Mouse (Mus musculus): ENCODE measurements around the gene Kif21a.

Kif21a gene

DNA sequence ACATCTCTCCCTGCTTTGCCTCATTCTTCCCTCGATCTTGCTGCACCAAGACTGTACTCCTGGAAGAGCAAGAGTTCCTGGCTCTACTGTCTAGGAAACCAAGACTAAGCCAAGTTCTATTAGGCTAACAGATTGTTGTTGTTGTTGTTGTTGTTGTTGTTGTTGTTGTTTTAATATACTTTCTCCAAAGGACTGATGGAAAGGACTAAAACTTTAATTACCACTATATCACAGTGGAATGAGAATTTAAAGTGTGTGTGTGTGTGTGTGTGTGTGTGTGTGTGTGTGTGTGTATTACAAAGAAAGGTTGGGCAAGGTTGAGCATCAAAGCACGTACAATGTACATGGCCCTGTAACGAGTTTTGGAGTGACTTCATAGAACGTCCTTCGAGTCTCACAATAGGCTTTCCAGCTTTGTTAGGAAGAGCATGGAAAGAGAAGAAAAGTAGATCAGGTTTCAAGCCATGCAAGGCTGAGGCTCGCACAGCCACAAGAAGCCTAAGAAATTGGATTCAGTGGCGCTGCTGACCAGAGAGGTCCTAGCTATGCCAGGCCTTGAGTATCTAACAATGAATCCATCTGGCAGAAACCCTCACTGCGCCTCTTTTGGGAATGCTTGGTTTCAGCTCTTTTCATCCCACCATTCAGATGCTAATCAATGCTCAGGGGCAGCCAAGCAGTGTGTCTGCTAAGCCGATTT is 31.4 kb downstream of the Kif21a start:
- DNase-seq (ENCODE audit: low spot score in 2 of 2), result peak; percentile 21 to 31

DNA sequence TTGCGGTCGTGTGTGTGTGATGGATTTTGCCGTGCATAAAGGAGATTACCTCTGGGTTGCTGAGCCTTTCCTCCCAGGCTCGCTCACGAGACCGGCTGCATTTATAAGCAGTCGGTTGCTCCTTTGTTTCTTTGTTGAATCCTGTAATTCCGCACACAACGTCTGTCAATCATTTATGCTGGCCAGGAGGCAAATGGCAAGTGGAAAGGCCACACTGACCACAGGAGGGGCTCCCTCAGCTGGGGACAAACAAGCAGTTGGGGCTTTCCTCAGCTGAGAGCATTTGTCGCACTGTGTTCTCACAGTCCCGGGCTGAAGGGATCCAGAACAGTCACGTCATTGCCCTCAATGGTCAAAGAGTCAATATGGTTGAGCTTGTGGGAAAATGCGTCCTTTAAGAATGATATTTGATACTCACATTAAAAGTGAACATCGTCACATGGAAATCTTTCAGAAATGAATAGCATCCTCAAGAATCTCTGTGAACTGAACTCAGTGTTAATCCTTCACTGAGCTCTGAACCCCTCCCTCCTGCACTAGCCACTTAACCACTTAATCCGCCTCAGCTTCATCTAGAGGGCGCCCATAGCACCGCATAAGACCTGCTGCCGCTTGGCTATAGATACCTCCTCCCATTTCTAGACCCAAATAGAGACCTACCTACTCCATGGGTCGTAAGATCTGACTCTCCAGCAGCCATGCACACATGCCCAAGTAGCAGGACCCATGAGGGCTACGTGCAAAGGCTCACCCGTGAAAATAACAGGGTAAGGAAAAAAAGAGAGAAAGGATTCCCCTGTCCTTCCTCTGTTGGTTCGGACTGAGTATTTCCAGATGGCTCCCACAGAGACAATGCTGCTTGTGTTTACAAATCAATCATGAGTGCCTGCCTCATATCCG is 32.2 kb downstream of the Kif21a start:
- DNase-seq (ENCODE audit: low spot score in 2 of 2), result no peak

DNA sequence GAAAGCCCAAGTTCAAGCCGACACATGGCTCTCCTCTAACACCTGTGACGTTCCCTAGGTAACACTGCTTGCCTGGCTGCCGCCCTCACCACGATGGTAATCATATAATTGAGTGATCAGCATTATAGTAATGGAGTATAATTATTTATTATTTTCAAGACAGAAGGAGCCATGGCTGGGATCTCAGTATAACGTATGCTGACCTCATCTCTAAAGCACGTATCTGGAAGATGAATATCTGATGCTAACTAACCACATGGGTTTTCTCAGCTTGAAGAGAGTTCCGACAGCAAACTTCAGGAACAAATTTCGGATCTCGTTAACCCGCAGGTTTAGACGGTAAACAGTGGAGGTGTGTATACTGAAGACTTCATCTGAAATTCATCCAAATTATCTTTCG is 33.4 kb downstream of the Kif21a start:
- no peak for DNase-seq (ENCODE audit: low spot score in 2 of 2)

DNA sequence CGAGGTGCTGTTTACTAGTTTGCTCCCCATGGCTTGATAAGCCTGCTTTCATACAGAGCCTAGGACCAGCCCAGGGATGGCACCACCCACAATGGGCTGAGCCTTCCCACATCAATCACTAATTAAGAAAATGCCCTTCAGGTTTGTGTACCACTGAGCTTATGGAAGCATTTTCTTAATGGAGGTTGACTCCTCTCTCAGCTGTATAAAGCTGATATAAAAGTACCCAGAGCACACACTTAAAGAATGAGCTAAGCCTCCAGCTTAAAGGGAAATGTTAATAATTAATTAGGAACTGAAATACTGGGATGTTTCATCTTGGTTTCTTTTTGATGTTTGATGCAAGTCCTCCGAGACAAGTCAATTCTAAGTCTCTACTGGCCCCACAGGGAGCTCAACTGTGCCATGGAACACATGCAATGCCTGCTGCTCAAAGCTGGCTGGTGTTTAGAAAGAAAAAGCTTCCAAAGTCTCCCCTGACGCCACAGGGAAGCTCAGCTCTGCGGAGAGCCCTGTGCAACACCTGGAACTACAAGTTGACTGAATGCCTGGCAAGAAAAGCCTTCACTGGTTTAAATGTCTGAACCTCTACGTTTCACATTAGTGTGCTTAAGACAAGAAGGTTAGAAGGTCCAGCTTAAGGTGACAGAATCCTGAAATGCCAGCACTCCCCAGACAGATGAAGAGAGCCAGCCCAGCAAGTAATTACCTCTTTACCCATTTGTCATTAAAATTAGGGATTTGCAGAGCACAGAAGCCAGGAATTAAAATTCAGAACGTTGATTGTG is 36.8 kb downstream of the Kif21a start:
- no peak for DNase-seq (ENCODE audit: low spot score in 2 of 2)

DNA sequence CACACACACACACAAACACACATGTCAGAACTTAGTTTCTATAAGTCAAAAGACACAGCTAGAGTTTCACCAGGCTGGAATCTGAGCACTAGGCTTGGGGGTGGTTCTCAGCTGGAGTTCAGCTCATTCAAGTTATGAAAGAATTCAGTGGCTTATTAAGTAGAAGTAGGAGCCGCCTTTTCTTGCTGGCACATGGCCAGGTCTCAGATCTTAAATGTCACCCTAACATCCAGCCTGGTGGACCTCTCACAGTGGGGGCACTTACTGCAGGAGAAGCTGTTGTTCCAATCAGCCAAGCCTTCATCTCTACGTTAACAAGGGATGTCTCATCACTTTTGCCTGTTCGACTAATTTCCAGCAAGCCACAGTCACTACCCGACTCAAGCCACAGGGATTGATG is 39.5 kb downstream of the Kif21a start:
- DNase-seq (ENCODE audit: low spot score in 2 of 2), result no peak

DNA sequence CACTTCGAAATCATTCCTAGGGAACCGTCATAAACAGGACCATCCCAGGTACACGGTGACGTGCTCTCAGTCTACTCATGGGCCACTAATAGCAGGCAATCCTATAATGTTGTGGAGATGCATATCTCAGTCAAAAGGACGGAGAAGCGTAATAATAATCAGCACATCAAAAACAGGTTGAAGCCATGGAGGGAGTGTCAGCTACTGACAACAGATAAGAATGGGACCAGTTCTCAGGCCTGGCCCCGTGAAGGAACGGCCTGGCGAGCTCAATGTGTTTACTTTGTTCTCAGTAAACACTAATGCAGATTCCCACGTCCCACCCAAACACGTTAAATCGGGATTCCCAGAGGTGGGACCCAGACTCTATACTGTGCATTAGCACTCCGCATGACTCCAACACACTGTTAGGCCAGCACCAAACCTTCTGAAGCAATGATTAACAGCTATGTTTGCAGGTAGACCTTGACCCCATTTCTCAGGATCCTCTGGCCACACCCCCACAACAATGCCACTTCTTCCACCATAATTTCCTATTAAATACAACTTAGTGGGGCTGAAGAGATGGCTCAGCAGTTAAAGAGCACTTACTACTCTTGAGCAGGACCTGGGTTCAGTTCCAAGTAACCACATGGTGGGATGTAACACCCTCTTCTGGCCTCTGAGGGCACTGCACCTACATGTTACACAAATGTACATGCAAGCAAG is 42.5 kb downstream of the Kif21a start:
- DNase-seq (ENCODE audit: low spot score in 2 of 2), result no peak

DNA sequence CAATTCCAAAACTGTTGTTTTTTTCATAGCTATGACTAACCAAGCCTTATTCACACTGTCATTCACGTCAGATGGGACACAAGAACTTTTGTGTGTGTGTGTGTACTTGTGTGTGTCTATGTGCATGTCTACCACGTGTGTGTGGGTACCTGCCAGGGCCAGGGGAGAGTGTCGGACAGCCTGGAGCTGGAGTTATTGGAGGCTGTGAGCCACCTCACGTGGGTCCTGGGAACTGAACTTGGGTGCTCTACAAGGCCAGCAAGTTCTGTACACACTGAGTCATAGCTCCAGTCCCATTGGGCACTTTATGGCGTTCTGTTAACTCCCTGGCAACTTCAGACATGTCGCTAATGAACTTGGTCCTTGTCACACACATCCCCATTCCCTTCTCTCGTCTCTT is 45.0 kb downstream of the Kif21a start:
- DNase-seq (ENCODE audit: low spot score in 2 of 2), result no peak

DNA sequence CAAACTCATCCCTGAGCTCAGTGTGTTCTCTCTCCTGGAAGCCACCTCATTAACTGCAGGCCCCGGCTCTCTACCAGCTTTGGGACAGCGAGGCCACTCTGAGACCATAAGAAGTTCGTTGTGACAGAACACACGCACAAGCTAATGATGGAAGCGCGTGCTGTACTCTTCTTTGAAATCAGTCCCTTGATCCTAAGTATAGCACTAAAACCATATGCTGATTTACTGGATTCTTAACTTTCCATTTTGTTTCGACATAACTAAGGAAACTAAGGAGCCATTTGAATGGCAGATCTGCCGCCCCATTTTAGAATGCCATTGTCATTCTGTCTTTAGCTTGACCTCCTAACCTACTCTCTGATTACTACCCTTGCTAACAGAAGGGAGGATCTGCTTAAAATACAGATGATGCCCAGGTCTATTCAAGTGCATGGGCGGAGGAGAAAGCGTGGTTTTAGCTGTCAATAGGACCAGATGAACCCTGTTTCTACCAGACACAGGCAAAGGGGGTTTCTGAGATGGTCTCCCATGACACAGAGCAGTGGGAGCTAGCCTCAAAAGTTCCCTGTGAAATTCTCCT is 48.6 kb downstream of the Kif21a start:
- no peak for DNase-seq (ENCODE audit: low spot score in 2 of 2)

DNA sequence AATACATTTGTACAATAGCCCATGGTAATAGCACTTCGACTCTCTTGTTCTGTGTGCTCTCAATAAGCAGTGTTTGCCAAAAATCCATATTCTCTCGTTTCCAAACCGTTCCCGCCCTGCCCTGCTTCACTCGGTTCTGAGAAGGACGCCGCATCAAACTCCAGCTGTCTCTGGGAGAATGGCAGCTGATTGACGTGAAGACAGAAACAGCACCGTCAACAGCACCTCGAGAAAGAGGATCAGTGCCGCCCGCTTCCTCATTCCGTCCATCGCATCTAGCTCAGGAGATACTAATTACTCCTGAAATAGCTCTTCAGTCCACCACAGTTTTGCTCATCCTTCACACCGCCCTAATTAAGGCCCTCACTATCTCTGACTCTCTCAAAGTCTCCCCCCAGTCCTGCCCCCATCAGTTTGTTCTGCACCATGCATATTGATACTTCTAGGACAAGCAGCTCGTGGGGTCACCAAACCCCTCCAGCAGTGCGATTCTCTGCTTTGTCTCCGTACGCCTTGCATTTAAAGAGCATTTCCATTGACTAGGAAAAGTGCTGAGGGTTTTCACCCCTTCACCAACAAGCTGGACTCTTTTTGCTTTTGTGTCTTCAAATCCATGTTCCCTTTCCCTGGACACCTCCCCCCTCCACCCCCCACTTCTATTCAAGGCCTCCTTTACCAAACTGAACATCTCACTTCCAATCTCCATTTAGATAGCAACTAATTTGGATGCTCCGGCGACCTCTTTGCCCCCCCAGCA is 49.3 kb downstream of the Kif21a start:
- no peak for DNase-seq (ENCODE audit: low spot score in 2 of 2)

DNA sequence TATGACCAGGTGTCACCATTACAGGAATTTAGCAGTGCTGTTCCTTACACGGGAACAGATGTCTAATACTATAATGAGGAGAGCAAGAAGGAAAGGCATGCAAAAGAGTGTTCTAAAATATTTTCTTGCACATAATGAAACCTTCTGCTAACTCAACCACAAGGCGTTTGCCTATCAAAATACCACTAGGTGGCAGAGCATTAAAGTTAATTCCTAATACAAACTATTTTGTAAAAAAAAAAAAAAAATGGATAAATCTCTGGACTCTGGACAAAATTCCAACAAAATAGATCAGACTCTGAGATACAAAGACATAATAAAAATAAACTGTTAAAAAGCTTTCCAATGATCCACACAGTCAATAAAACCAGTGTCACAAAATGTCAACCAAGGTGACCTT is 56.9 kb downstream of the Kif21a start:
- DNase-seq (ENCODE audit: low spot score in 2 of 2), result no peak

DNA sequence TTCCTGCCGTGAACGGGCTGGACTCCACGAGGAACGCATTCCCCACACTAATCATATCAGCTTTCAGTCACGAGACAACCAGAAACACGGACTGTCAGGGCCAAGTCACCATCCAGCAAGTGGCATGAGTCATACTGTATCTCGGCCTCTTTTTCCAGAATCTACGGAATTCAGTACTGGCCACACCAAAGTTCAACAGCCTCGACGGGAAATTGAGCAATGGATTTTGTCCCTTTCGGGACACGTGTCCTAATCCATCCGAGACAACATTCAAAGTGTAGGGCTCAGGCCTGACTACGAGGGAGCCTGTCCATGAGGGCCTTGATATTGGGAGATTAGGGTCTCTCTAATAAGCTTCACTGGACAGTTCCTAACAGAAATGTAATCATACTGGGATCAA is 57.4 kb downstream of the Kif21a start:
- DNase-seq (ENCODE audit: low spot score in 2 of 2), result no peak

DNA sequence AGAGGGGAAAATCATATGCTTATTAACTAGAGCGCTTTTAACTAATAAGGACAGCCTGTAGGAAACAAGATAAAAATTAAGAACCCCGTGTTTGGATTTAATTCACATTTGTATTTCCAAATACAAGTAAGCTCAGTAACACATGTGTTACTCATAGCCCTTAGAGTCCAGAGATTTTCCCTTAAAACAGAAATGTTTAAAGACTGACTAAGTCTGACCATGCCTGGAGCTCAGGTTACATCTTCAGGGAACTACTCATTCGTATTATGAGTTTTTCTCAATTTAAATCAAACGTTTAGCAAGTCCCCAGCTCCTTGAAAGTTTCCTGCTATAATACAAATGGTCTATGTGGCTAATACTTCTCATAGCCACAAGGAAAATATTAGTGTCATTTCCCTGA is 57.9 kb downstream of the Kif21a start:
- no peak for DNase-seq (ENCODE audit: low spot score in 2 of 2)

DNA sequence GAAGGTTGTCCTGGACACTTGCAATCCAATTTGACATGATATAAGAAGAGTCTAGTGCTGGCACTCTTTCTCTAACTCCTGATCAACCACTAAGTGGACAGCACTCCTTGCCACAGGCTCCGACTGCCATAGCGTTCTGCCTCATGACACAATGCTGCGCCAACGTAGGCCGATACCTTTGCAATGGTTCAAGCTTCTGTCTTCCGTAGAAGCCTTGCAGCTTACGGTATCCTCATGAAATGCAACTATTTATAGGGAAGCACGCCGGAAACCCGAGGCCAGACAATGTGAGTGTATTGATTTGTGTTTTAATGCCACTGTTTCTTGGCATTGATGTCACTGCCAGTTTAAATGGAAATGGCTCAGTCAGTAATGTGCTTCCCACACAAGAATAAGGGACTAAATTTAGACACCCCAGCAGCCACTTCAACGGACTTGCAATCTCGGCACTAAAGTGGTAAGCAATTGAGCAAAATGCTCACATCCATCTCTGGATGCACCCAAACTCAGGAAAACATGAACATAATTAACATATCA is 62.0 kb downstream of the Kif21a start:
- DNase-seq (ENCODE audit: low spot score in 2 of 2), result no peak

DNA sequence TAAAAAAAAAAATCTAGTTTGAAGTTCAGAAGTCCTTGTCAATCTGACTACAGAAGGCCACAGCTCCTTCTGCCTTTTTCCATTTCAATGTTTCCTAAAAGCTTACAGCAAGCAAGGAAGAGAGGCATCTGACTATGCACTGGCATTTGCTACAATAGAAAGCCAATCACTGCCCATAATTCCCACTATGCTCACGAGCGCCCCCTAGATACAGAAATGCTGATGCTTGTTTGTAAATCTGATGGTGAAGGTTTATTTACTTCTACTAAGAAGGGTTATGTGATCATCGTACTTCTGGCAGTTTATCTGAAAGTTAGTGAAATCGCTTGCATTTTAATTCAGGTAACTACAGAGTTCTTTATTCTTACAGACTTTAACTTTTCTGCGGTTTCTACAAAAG is 73.8 kb downstream of the Kif21a start:
- no peak for DNase-seq (ENCODE audit: low spot score in 2 of 2)

DNA sequence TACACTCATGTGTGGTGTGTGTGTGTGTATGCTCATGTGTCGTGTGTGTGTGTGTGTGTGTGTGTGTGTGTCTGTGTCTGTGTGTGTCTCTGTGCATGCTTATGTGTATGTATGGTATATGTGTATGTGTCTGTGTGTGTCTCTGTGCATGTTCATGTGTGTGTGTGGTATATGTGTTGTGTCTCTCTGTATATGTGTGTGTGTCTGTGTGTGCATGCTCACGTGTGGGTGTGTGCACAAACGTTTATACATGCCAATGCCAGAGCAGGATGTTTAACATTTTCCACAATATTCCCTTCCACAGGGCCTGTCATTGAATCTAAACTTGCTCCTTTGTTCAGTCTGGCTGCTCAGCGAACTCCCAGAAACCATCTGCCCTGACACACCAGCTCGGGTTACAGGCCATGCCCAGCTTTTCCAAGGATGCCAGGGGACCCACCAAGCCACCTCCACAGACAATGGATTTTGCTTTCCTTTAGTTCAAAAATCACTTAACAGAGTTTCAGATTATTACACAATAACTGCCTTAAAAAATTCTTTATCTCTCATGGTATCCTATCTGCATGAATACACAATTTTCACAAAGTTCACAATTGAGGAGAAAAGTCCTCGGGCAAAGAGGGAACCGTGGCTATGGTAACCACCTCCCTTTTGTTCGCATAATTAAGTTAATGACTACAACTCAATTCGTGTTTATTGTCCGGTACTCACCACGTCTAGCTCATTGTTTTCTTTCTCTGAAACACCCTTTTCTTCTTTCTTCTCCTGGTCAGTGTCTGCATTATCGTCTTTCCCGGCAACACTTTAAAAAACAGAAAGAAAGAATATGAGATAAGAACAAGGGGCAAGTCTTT is 77.6 kb downstream of the Kif21a start:
- no peak for DNase-seq (ENCODE audit: low spot score in 2 of 2)

DNA sequence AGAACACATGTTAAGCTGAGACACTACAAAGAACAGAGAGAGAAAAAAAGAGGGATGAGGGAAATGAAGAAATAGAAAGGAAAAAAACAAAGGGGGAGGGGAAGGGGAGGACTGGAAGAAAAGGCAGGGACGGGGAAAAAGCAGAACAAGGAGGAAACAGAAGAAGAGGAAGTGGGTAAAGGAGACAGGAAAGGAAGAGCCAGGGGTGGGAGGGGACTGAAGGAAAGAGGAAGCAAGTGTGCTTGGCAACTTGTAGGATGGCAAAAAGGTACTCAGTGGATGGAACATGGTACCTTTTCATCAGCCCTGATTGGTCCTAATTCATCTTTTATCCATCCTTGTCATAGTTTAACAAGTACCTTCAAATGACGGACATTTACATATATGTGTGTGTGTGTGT is 86.4 kb downstream of the Kif21a start:
- no peak for DNase-seq (ENCODE audit: low spot score in 2 of 2)

DNA sequence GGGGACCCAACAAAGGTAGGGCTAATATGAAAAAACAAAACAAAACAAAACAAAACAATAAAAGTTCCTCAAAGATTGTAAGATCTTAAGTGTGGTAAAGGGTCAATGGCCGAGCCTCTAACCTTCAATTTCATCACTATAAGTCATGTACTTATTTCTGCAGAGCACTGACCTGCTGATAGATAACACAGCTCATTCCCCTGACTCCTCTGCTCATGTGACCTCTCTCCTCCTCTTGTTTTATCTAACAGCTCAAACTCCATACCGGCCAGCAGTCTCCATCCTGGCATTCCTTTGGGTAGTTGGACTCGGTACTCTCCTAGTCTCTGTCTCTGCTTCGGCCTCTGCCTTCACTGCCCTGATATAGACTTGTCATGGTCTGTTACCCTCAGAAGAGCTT is 87.2 kb downstream of the Kif21a start:
- no peak for DNase-seq (ENCODE audit: low spot score in 2 of 2)

DNA sequence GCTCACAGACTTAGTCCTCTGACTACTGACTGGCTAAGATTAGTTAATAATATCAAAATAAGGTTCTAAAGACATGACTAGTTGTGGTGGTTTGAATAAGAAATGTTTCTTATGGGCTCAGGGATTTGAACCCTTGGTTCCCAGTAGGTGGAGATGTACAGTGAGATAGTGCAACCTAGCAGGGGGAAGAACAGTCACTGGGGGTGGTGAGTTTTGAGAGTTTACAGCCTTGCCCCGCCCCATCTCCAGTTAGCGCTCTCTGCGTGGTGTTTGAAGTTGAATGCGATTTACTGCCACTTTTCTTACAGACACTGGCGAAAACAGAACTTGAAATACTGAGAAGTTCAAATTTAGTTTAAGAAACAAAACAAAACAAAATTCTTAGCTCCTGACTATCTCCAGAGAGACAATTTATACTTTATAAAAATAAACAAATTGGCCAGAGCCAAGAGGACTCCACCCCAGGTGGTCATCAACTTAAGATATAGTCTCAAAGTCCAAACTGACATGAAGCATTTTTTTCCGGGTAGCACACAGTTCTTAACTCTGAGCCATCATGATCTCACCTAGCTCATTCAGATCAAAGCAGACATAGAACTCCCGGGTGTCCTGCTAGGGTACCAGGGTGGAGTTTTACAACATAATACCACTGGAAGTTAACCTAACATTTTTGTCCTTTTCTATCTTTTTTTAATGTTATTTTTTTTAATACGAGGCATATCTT is 88.8 kb downstream of the Kif21a start:
- DNase-seq (ENCODE audit: low spot score in 2 of 2), result no peak

DNA sequence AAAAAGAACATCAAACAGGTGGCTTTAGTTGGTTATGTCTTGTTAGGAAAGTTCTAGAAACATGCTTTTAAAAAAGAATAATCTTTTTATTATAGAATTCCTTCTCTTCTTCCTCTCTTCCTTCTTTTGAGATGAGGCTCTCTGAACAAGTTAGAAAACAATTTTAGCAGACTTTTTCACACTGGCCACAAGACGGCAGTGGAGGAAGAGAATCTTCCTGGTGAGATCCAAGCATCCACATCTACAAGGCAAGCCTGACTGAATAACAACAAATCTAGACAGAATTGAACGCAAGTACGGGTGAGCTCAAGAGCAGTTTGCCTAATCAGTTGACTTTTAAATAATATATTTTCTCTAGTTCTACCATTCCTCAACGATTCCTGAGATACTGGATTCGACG is 98.4 kb downstream of the Kif21a start:
- no peak for DNase-seq (ENCODE audit: low spot score in 2 of 2)

Measured in frontal cortex, postnatal 10 days (tissue).